Mouse (Mus musculus): Measurements from ENCODE around the gene Tns2. TPM values are rescaled to one million over a fixed set of nuclear protein-coding genes. Genes with fewer than 3 reads are reported as not detected.
"Not testable (repeated sequence)": the region's sequence is repeated elsewhere in the genome, so short reads cannot be mapped to it uniquely, and the experiment has no call there.

Tns2 gene
- polyA plus RNA-seq, 1 experiment from 2014 or later, result 32.5 TPM

- ATAC-seq (ENCODE audit: extremely low read depth, insufficient number of reproducible peaks, low FRiP score, low TSS enrichment), result no peak
- Histone ChIP-seq H3K9me3 (no peaks in the 10 kb centered on the region), H3K9ac (peak overlapping the region; percentile 98), H3K4me1 (peaks cover 31% of the 10 kb centered on the region), H3K27me3 (replicated peaks) (no peaks in the 10 kb centered on the region; the same call in 1 of the 2 replicates), H3K4me3 (peak overlapping the region; percentile 87), H3K27ac (replicated peaks) (peak overlapping the region; percentile 93), H3K36me3 (0 out of 2 replicates have a peak, but pooled peaks cover 8% of the 10 kb centered on the region), H3K4me2 (peak overlapping the region; percentile 93)
- 8% methylated on average over 11 of the region's 11 CpGs for WGBS
Measured at GRCm38 (mm10) chr15:102074876-102075585, 25.2 kb upstream of the Tns2 start.

DNA sequence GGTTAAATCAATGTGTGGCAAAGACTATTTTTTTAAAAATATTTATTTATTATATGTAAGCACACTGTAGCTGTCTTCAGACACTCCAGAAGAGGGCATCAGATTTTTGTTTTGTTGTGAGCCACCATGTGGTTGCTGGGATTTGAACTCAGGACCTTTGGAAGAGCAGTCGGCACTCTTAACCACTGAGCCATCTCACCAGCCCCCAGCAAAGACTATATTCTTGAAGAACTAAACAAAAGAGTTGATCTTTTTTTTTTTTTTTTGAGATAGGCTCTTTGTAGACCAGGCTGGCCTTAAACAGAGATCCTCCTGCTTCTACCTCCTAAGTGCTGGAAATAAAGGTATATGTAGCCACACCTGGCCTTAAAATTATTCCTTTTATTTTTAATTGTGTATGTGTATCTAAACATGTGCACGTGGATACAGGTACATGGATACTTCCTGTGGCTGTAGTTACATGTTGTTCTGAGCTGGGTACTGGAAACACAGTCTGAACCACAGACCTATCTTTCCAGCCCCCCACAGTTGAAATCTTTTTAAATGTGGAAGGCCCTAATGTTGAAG is 23.0 kb upstream of the Tns2 start:
- H3K4me2 ChIP-seq, result no peak overlapping the region
- WGBS, result 79% methylated on average over 2 of the region's 2 CpGs

DNA sequence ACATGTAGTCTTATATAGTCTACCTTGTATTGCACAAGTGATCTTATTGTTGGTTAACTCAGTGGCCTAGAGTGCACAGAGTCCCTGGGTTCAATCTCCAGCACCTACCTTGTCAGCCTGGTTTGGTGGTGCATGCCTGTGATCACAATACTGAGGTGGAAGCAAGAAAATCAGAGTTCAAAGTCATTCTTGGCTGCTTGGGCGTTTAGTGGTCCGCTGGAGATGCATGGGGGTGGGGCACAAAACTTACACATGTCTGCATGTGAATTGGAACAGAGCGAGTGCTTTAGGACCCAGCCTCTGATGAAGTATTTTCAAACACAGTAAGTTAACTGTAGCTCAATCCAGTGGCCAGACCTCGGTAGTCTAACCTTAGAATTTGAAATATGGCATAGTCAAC is 21.0 kb upstream of the Tns2 start:
- Histone ChIP-seq H3K9ac (no peak overlapping the region), H3K9me3 (no peaks in the 10 kb centered on the region)
- WGBS, result 69% methylated on average over 4 of the region's 4 CpGs

More for the DNA sequence above, 23.0 kb upstream of the Tns2 start:
- no peaks in the 10 kb centered on the region for H3K9me3 ChIP-seq
- peaks cover 23% of the 10 kb centered on the region for H3K36me3 ChIP-seq
- H3K4me3 ChIP-seq, result no peak overlapping the region
- H3K9ac ChIP-seq, result no peak overlapping the region
- peaks cover 37% of the 10 kb centered on the region for H3K4me1 ChIP-seq
- H3K27me3 ChIP-seq (replicated peaks), result no peaks in the 10 kb centered on the region
- H3K27ac ChIP-seq (replicated peaks), result no peak overlapping the region
- no peak for ATAC-seq (ENCODE audit: extremely low read depth, insufficient number of reproducible peaks, low FRiP score, low TSS enrichment)

DNA sequence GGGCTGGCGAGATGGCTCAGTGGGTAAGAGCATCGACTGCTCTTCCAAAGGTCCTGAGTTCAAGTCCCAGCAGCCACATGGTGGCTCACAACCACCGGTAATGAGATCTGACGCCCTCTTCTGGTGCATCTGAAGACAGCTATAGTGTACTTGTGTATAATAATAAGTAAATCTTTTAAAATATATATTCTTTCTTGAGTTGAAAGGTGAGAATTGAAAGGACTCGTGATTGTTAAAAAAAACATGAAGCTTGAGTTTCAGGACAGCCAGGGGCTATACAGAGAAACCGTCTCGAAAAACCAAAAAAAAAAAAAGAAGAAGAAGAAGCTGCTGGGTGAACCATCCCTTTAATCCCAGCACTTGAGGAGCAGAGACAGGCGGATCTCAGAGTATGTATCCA is 20.3 kb upstream of the Tns2 start:
- ATAC-seq (ENCODE audit: extremely low read depth, insufficient number of reproducible peaks, low FRiP score, low TSS enrichment); H3K9me3 ChIP-seq; H3K4me3 ChIP-seq; H3K27ac ChIP-seq (replicated peaks); H3K27me3 ChIP-seq (replicated peaks); H3K9ac ChIP-seq; H3K4me2 ChIP-seq: not testable (repeated sequence)
- WGBS, result 66% methylated on average over 8 of the region's 8 CpGs
- Histone ChIP-seq H3K4me1 (peaks cover 29% of the 10 kb centered on the region), H3K36me3 (peaks cover 50% of the 10 kb centered on the region)

More for the DNA sequence above, 21.0 kb upstream of the Tns2 start:
- H3K27me3 ChIP-seq (replicated peaks), result no peaks in the 10 kb centered on the region
- peaks cover 43% of the 10 kb centered on the region for H3K36me3 ChIP-seq
- ATAC-seq (ENCODE audit: extremely low read depth, insufficient number of reproducible peaks, low FRiP score, low TSS enrichment), result no peak
- H3K4me3 ChIP-seq, result no peak overlapping the region
- H3K27ac ChIP-seq (replicated peaks), result no peak overlapping the region
- H3K4me2 ChIP-seq, result no peak overlapping the region
- peaks cover 33% of the 10 kb centered on the region for H3K4me1 ChIP-seq

DNA sequence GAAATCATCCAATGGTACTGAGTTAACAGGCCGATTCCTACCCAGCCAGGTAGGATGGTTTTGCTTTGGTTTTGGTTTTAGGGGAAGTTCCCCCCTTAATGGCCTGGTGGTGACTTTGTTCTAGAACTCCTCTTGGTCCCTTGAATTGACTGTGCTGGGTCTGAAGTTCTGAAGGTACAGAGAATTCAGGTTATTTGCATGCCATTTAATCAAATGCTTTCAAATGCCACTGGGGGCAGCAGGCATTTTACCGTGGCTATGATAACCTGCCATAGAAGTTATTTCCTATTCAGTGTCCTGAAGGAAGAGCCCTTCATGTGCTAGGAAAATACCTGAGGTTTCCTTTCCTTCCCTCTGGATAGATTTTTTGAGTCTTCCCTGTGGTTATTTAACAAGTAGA is 19.8 kb upstream of the Tns2 start:
- H3K36me3 ChIP-seq, result peaks cover 54% of the 10 kb centered on the region
- H3K4me1 ChIP-seq, result peaks cover 24% of the 10 kb centered on the region
- WGBS, result 59% methylated on average over 2 of the region's 2 CpGs
- H3K4me2 ChIP-seq, result no peak overlapping the region
- no peaks in the 10 kb centered on the region for H3K27me3 ChIP-seq (replicated peaks)
- no peak overlapping the region for H3K4me3 ChIP-seq
- H3K9me3 ChIP-seq, result no peaks in the 10 kb centered on the region
- ATAC-seq (ENCODE audit: extremely low read depth, insufficient number of reproducible peaks, low FRiP score, low TSS enrichment), result no peak
- no peak overlapping the region for H3K27ac ChIP-seq (replicated peaks)
- no peak overlapping the region for H3K9ac ChIP-seq

- ATAC-seq (ENCODE audit: extremely low read depth, insufficient number of reproducible peaks, low FRiP score, low TSS enrichment), result no peak
- Histone ChIP-seq H3K4me1 (peaks cover 11% of the 10 kb centered on the region), H3K27ac (replicated peaks) (no peak overlapping the region), H3K9me3 (no peaks in the 10 kb centered on the region), H3K9ac (no peak overlapping the region), H3K4me3 (no peak overlapping the region), H3K27me3 (replicated peaks) (no peaks in the 10 kb centered on the region), H3K4me2 (no peak overlapping the region), H3K36me3 (peaks cover 71% of the 10 kb centered on the region)
- 85% methylated on average over 4 of the region's 4 CpGs for WGBS
Measured at GRCm38 (mm10) chr15:102082148-102082547, 18.1 kb upstream of the Tns2 start.

DNA sequence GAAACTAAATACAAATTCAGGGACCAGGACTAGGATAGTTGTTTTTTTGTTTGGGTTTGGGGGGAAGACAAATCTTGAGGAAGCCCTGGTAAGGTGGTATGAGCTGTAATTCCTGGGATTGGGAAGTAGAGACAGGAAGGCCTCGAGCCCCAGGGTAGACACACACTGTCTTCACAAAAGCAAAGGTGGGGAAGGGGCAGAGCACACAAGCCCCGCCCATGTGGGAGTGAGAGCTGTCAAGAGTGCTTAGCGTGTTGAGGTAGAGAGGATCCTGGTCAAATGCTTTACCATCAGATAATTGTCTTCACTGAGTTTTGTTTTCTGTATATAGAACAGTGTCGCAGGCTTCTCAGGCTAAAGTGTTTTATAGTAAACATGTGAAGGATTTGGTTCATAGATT is 17.2 kb upstream of the Tns2 start:
- no peak overlapping the region for H3K27ac ChIP-seq (replicated peaks)
- 74% methylated on average over 4 of the region's 4 CpGs for WGBS
- H3K4me2 ChIP-seq, result no peak overlapping the region
- peaks cover 77% of the 10 kb centered on the region for H3K36me3 ChIP-seq
- ATAC-seq (ENCODE audit: extremely low read depth, insufficient number of reproducible peaks, low FRiP score, low TSS enrichment), result no peak
- H3K4me3 ChIP-seq, result no peak overlapping the region
- H3K4me1 ChIP-seq, result peaks cover 11% of the 10 kb centered on the region
- no peaks in the 10 kb centered on the region for H3K27me3 ChIP-seq (replicated peaks)
- H3K9ac ChIP-seq, result no peak overlapping the region
- H3K9me3 ChIP-seq, result no peaks in the 10 kb centered on the region

DNA sequence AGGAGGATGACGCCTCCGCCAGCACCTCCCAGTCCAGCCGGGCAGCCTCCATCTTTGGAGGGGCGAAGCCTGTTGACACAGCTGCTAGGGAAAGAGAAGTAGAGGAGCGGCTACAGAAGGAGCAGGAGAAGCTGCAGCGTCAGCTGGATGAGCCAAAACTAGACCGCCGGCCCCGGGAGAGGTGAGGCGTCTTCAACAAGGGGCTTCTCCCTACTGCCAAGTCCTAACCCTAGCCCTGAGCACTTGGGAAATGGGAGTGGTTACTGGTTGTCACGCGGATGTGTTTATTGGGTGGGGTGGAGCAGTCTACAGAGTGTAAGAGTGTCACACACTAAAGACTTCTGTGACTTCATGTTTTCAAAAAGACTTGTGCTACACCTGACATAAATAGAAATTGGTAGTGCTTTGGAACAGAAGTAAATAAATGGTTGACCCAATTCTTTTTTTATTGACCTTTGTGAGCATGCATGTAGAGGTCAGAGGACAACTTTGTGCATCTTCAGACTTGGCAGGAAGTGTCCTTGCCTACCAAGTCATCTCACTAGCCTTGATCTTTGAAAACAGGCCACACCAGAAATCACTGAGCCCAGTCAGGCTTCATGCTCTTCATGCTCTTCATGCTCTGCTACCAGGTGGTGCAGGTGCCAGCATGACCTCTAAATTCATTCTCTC is 10.2 kb upstream of the Tns2 start:
- WGBS, result 86% methylated on average over 12 of the region's 12 CpGs
- H3K4me3 ChIP-seq, result no peak overlapping the region
- no peak overlapping the region for H3K27ac ChIP-seq (replicated peaks)

DNA sequence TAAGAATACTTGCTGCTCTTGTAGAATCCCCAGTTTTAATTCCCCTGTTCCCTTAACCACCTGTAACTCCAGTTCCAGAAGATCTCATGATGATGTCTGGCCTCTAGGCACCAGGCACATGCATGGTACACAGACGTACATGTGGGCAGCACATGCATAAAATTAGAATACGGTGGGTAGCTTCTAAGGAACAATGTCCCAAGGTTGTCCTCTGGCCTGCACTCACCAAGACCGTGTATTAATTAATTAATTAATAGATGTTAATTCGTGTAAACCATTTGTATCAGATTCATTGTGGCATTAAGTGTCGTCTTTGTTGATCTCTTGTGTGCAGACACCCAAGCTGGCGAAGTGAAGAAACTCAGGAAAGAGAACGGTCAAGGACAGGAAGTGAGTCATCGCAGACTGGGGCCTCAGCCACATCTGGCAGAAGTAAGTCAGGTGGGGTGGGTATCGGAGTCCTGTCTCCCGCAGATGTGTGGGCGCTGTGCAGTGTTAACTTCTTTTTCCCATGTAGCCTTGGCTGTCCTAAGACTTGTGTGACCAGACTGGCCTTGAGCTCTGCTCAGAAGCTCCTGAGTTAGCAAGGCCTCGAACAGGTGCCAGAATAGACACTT is 9.0 kb upstream of the Tns2 start:
- Histone ChIP-seq H3K27me3 (replicated peaks) (no peaks in the 10 kb centered on the region), H3K4me3 (no peak overlapping the region), H3K4me1 (peaks cover 6% of the 10 kb centered on the region; the same call in 1 of the 2 replicates), H3K27ac (replicated peaks) (no peak overlapping the region; the same call in 1 of the 2 replicates), H3K9me3 (no peaks in the 10 kb centered on the region), H3K4me2 (no peak overlapping the region), H3K36me3 (peaks cover 100% of the 10 kb centered on the region), H3K9ac (no peak overlapping the region)
- 68% methylated on average over 12 of the region's 12 CpGs for WGBS
- ATAC-seq (ENCODE audit: extremely low read depth, insufficient number of reproducible peaks, low FRiP score, low TSS enrichment), result no peak

More for the DNA sequence above, 10.2 kb upstream of the Tns2 start:
- no peak overlapping the region for H3K9ac ChIP-seq
- H3K9me3 ChIP-seq, result no peaks in the 10 kb centered on the region
- H3K4me2 ChIP-seq, result no peak overlapping the region
- no peaks in the 10 kb centered on the region for H3K27me3 ChIP-seq (replicated peaks)
- H3K36me3 ChIP-seq, result peaks cover 100% of the 10 kb centered on the region
- ATAC-seq (ENCODE audit: extremely low read depth, insufficient number of reproducible peaks, low FRiP score, low TSS enrichment), result no peak
- H3K4me1 ChIP-seq, result peaks cover 6% of the 10 kb centered on the region; the same call in 1 of the 2 replicates

- ATAC-seq (ENCODE audit: extremely low read depth, insufficient number of reproducible peaks, low FRiP score, low TSS enrichment), result no peak
- Histone ChIP-seq H3K4me2 (no peak overlapping the region), H3K9me3 (no peaks in the 10 kb centered on the region), H3K4me3 (no peak overlapping the region), H3K27me3 (replicated peaks) (no peaks in the 10 kb centered on the region), H3K4me1 (peaks cover 6% of the 10 kb centered on the region; the same call in 1 of the 2 replicates), H3K27ac (replicated peaks) (no peak overlapping the region), H3K9ac (no peak overlapping the region), H3K36me3 (peaks cover 100% of the 10 kb centered on the region)
- 86% methylated on average over 1 of the region's 1 CpGs for WGBS
Measured at GRCm38 (mm10) chr15:102091688-102092087, 8.5 kb upstream of the Tns2 start.

GRCm38 (mm10) chr15:102092222-102092621 is 8.0 kb upstream of the Tns2 start:
- ATAC-seq (ENCODE audit: extremely low read depth, insufficient number of reproducible peaks, low FRiP score, low TSS enrichment), result no peak
- H3K4me3 ChIP-seq, result no peak overlapping the region
- H3K36me3 ChIP-seq, result peaks cover 100% of the 10 kb centered on the region
- H3K9me3 ChIP-seq, result no peaks in the 10 kb centered on the region
- no peak overlapping the region for H3K4me2 ChIP-seq
- WGBS, result 84% methylated on average over 4 of the region's 4 CpGs
- H3K27ac ChIP-seq (replicated peaks), result no peak overlapping the region
- no peaks in the 10 kb centered on the region for H3K27me3 ChIP-seq (replicated peaks)
- peaks cover 8% of the 10 kb centered on the region for H3K4me1 ChIP-seq
- no peak overlapping the region for H3K9ac ChIP-seq

All from heart, embryonic 13.5 days (tissue).